Mouse (Mus musculus): ENCODE measurements around the gene Pars2. TPM values are rescaled to one million over a fixed set of nuclear protein-coding genes. Genes with fewer than 3 reads are reported as not detected.

Gene Pars2
- 1 to 10 TPM; 6.0 to 8.7 TPM for total RNA-seq (2021)
- long read RNA-seq, experiment 1, partial matches to known transcripts: 0 of 8 reads
- long read RNA-seq, experiment 1, other reads (novel, unspliced or antisense): 1 of 8 reads
- long read RNA-seq, experiment 2, transcript Pars2-201 (2 exons, 2,191 nt): major isoform, 9 of 15 reads
- long read RNA-seq, experiment 2, partial matches to known transcripts: 0 of 15 reads
- long read RNA-seq, experiment 2, other reads (novel, unspliced or antisense): 2 of 15 reads

- peak; percentile 97 for DNase-seq
These were observed at the start of gene Pars2 for GRCm38 (mm10) chr4:106650833-106651527. TSS of gene Pars2 (plus strand) at chr4:106651069.

- no peak for DNase-seq
These were observed 44.0 kb upstream of the Pars2 start for GRCm38 (mm10) chr4:106606639-106607554.

- DNase-seq: no peak
These were observed 43.0 kb upstream of the Pars2 start for GRCm38 (mm10) chr4:106607905-106608304.

GRCm38 (mm10) chr4:106613105-106613504, 37.8 kb upstream of the Pars2 start:
- DNase-seq: no peak

GRCm38 (mm10) chr4:106613560-106613959, 37.3 kb upstream of the Pars2 start:
- peak; percentile 47 for DNase-seq

- peak; percentile 81 for DNase-seq
These were observed 36.6 kb upstream of the Pars2 start for GRCm38 (mm10) chr4:106614180-106614797.

- DNase-seq: no peak
These were observed 36.0 kb upstream of the Pars2 start for GRCm38 (mm10) chr4:106614881-106615280.

GRCm38 (mm10) chr4:106615637-106616036, 35.2 kb upstream of the Pars2 start:
- no peak for DNase-seq

- peak; percentile 22 for DNase-seq
These were observed 33.8 kb upstream of the Pars2 start, which contains the start of gene Lexm for GRCm38 (mm10) chr4:106617056-106617455. TSS of gene Lexm (minus strand) at chr4:106617241.

GRCm38 (mm10) chr4:106618898-106619297, 32.0 kb upstream of the Pars2 start:
- no peak for DNase-seq

- no peak for DNase-seq
These were observed 29.4 kb upstream of the Pars2 start for GRCm38 (mm10) chr4:106621428-106621827.

GRCm38 (mm10) chr4:106622030-106622493, 28.8 kb upstream of the Pars2 start, which contains the start of gene Ttc22:
TSS of gene Ttc22 (plus strand) at chr4:106622432.
- peak; percentile 52 for DNase-seq

GRCm38 (mm10) chr4:106622712-106623111, 28.2 kb upstream of the Pars2 start:
- DNase-seq: no peak

GRCm38 (mm10) chr4:106624271-106624670, 26.6 kb upstream of the Pars2 start:
- no peak for DNase-seq

GRCm38 (mm10) chr4:106627809-106628208, 23.1 kb upstream of the Pars2 start:
- peak; percentile 37 for DNase-seq

GRCm38 (mm10) chr4:106628650-106629360, 22.1 kb upstream of the Pars2 start:
- DNase-seq: no peak

GRCm38 (mm10) chr4:106629374-106629773, 21.5 kb upstream of the Pars2 start:
- DNase-seq: no peak

- peak; percentile 63 for DNase-seq
These were observed 20.3 kb upstream of the Pars2 start for GRCm38 (mm10) chr4:106630333-106631220.

GRCm38 (mm10) chr4:106632313-106632712, 18.6 kb upstream of the Pars2 start:
- DNase-seq: no peak
